Mouse (Mus musculus) MEL (cell line): Measurements from ENCODE around the gene Cotl1. TPM values are rescaled to one million over a fixed set of nuclear protein-coding genes. Genes with fewer than 3 reads are reported as not detected.
A peak's percentile ranks its signal among the peaks of the same experiment; 100 is the strongest.

Experiments
- DNase-seq: peaks from one replicate; pipeline ENCODE4 v3.0.0; 2011; ENCODE audit warnings: low read depth, low spot score
- H3K27ac ChIP-seq: 2 replicates; pipeline ENCODE4 v1.5.1; 2012; ENCODE audit warnings: low read depth, mild to moderate bottlenecking, control low read depth, low read length, moderate library complexity; ENCODE audit not compliant: control insufficient read depth
- H3K27me3 ChIP-seq, 2 experiments: fragments of 150-350 bp in 1 of 2; sonication (generic) in 1 of 2; 2 replicates each; pipeline ENCODE4 v1.6.1; 2012; ENCODE audit warnings: low read length in 2 of 2, mild to moderate bottlenecking in 2 of 2, improper control_type of control experiment in 1 of 2, moderate library complexity in 1 of 2; ENCODE audit not compliant: insufficient read depth in 2 of 2, control insufficient read depth in 1 of 2
- H3K36me3 ChIP-seq, 2 experiments: 2 replicates each; pipeline ENCODE4 v1.6.1; 2012 to 2014; ENCODE audit warnings: low read length in 2 of 2, improper control_type of control experiment in 1 of 2, inconsistent platforms in 1 of 2, mild to moderate bottlenecking in 1 of 2; ENCODE audit not compliant: insufficient read depth in 2 of 2, control insufficient read depth in 1 of 2
- H3K4me1 ChIP-seq, 2 experiments: fragments of 150-350 bp in 1 of 2; sonication (generic) in 1 of 2; 2 replicates each; pipeline ENCODE4 v1.6.1; 2012; ENCODE audit warnings: low read length in 2 of 2, improper control_type of control experiment in 1 of 2, mild to moderate bottlenecking in 1 of 2; ENCODE audit not compliant: insufficient read depth in 2 of 2, control insufficient read depth in 1 of 2
- H3K4me3 ChIP-seq, 2 experiments: fragments of 150-350 bp in 1 of 2; sonication (generic) in 1 of 2; 2 replicates each; pipeline ENCODE4 v1.5.1; 2012; ENCODE audit warnings: low read depth in 2 of 2, low read length in 2 of 2, mild to moderate bottlenecking in 2 of 2, moderate library complexity in 2 of 2, control low read depth in 1 of 2, improper control_type of control experiment in 1 of 2; ENCODE audit not compliant: control insufficient read depth in 1 of 2, insufficient read depth in 1 of 2
- H3K79me2 ChIP-seq: 2 replicates; pipeline ENCODE4 v1.6.1; 2012; ENCODE audit warnings: mild to moderate bottlenecking, low read length, moderate library complexity; ENCODE audit not compliant: control insufficient read depth, poor library complexity, insufficient read depth
- H3K9ac ChIP-seq: 2 replicates; pipeline ENCODE4 v1.6.1; 2012; ENCODE audit warnings: low read depth, mild to moderate bottlenecking, control low read depth, low read length, moderate library complexity; ENCODE audit not compliant: control insufficient read depth, poor library complexity, severe bottlenecking
- H3K9me3 ChIP-seq: fragments of 150-350 bp; sonication (generic); replicated peaks from 2 replicates; pipeline ENCODE4 v1.6.1; 2012; ENCODE audit warnings: mild to moderate bottlenecking, low read length, improper control_type of control experiment, moderate library complexity; ENCODE audit not compliant: insufficient read depth
- BHLHE40 ChIP-seq: IDR thresholded peaks from 2 replicates; pipeline ENCODE4 v1.6.1; 2012; ENCODE audit warnings: low read depth, mild to moderate bottlenecking, inconsistent platforms, low read length, improper control_type of control experiment, borderline replicate concordance
- CHD2 ChIP-seq: IDR thresholded peaks from 2 replicates; pipeline ENCODE4 v1.6.1; 2011; ENCODE audit warnings: low read length, improper control_type of control experiment
- ELF1 ChIP-seq: IDR thresholded peaks from 2 replicates; pipeline ENCODE4 v1.6.1; 2014; ENCODE audit warnings: low read depth, mild to moderate bottlenecking, inconsistent platforms, low read length, improper control_type of control experiment, moderate library complexity
- EP300 ChIP-seq, 2 experiments: IDR thresholded peaks; 2 replicates each; pipeline ENCODE4 v1.6.1; 2011; ENCODE audit warnings: improper control_type of control experiment in 2 of 2, low read length in 2 of 2, low read depth in 1 of 2, mild to moderate bottlenecking in 1 of 2
- ETS1 ChIP-seq: IDR thresholded peaks from 2 replicates; pipeline ENCODE4 v1.6.1; 2012; ENCODE audit warnings: low read depth, mild to moderate bottlenecking, inconsistent platforms, low read length, improper control_type of control experiment, moderate library complexity
- GABPA ChIP-seq: IDR thresholded peaks from 2 replicates; pipeline ENCODE4 v1.6.1; 2012; ENCODE audit warnings: low read depth, mild to moderate bottlenecking, inconsistent platforms, low read length, improper control_type of control experiment, moderate library complexity
- GATA1 ChIP-seq: IDR thresholded peaks from 2 replicates; pipeline ENCODE4 v1.6.1; 2011; ENCODE audit warnings: low read depth, low read length, improper control_type of control experiment
- MAX ChIP-seq: IDR thresholded peaks from 2 replicates; pipeline ENCODE4 v1.6.1; 2011; ENCODE audit warnings: low read length, improper control_type of control experiment
- MAZ ChIP-seq: IDR thresholded peaks from 2 replicates; pipeline ENCODE4 v1.6.1; 2012; ENCODE audit warnings: low read depth, mild to moderate bottlenecking, inconsistent platforms, low read length, improper control_type of control experiment
- MXI1 ChIP-seq: IDR thresholded peaks from 2 replicates; pipeline ENCODE4 v1.6.1; 2011; ENCODE audit warnings: mild to moderate bottlenecking, low read depth, low read length, improper control_type of control experiment
- MYC ChIP-seq: IDR thresholded peaks from 2 replicates; pipeline ENCODE4 v1.6.1; 2011; ENCODE audit warnings: low read depth, mild to moderate bottlenecking, low read length, improper control_type of control experiment, moderate library complexity
- NRF1 ChIP-seq: IDR thresholded peaks from 2 replicates; pipeline ENCODE4 v1.6.1; 2014; ENCODE audit warnings: low read depth, mild to moderate bottlenecking, inconsistent platforms, low read length, improper control_type of control experiment, moderate library complexity; ENCODE audit not compliant: poor library complexity, insufficient read depth, severe bottlenecking
- POLR2AphosphoS2 ChIP-seq: IDR thresholded peaks from 2 replicates; pipeline ENCODE4 v1.6.1; 2011; ENCODE audit warnings: low read length, improper control_type of control experiment
- RAD21 ChIP-seq: IDR thresholded peaks from 2 replicates; pipeline ENCODE4 v1.6.1; 2011; ENCODE audit warnings: mild to moderate bottlenecking, low read depth, low read length, improper control_type of control experiment
- RCOR1 ChIP-seq: IDR thresholded peaks from 2 replicates; pipeline ENCODE4 v1.6.1; 2012; ENCODE audit warnings: low read depth, mild to moderate bottlenecking, inconsistent platforms, low read length, improper control_type of control experiment
- SIN3A ChIP-seq: IDR thresholded peaks from 2 replicates; pipeline ENCODE4 v1.6.1; 2012; ENCODE audit warnings: low read length, improper control_type of control experiment, inconsistent platforms
- SMC3 ChIP-seq: IDR thresholded peaks from 2 replicates; pipeline ENCODE4 v1.6.1; 2011; ENCODE audit warnings: low read depth, low read length, improper control_type of control experiment
- TAL1 ChIP-seq: IDR thresholded peaks from 2 replicates; pipeline ENCODE4 v1.6.1; 2012; ENCODE audit warnings: mild to moderate bottlenecking, inconsistent platforms, low read length, moderate library complexity, mixed read lengths
- TCF12 ChIP-seq: IDR thresholded peaks from 2 replicates; pipeline ENCODE4 v1.6.1; 2014; ENCODE audit warnings: low read depth, mild to moderate bottlenecking, inconsistent platforms, low read length, improper control_type of control experiment, moderate library complexity
- USF1 ChIP-seq: IDR thresholded peaks from 2 replicates; pipeline ENCODE4 v1.6.1; 2014; ENCODE audit warnings: low read depth, mild to moderate bottlenecking, inconsistent platforms, low read length, improper control_type of control experiment, moderate library complexity
- ZKSCAN1 ChIP-seq: IDR thresholded peaks from 2 replicates; pipeline ENCODE4 v1.6.1; 2012; ENCODE audit warnings: low read depth, mild to moderate bottlenecking, inconsistent platforms, low read length, improper control_type of control experiment, moderate library complexity
- polyA plus RNA-seq, 2 experiments: library from polyadenylated mRNA; stranded (reverse) in 1 of 2; unstranded in 1 of 2; fragments of >175 nt in 1 of 2; fragments of >200 nt in 1 of 2; gene quantifications; 2 replicates each; pipeline versions ENCODE4 v1.2.1 to v1.2.4; 2012; ENCODE audit warnings: low replicate concordance in 2 of 2, low read depth in 1 of 2; ENCODE audit not compliant: insufficient read length in 2 of 2, insufficient read depth in 1 of 2, missing spikeins in 1 of 2
- total RNA-seq: library from RNA; depleted of rRNA; stranded (reverse); fragments of 300-350 nt; gene quantifications from 2 replicates; pipeline ENCODE4 v1.2.3, GENCODE M21; 2012

Gene Cotl1
- total and polyA plus RNA-seq, 3 experiments = 70.3 to 114 TPM; not detected in 1

GRCm38 (mm10) chr8:119807687-119808086 is 32.7 kb downstream of the Cotl1 start:
- TF ChIP-seq CHD2 (no peak), NRF1 (no peak), SIN3A (0 out of 2 replicates have a peak, but pooled peaks have one; percentile 30), MAX (no peak), RCOR1 (peak; percentile 58), BHLHE40 (no peak), RAD21 (no peak), ETS1 (peak; percentile 59), TAL1 (0 out of 2 replicates have a peak, but pooled peaks have one; percentile 4), USF1 (no peak), GABPA (no peak), SMC3 (no peak), POLR2AphosphoS2 (no peak), EP300 (IDR thresholded peaks at IDR 0.05; ENCODE audit: low read depth in 1 of 2, low read length in 2 of 2) (peak; percentile 71 to 72), ZKSCAN1 (no peak), GATA1 (peak; percentile 76), MYC (no peak), TCF12 (0 out of 2 replicates have a peak, but pooled peaks have one; percentile 17), MAZ (0 out of 2 replicates have a peak, but pooled peaks have one; percentile 42)
- H3K4me3 ChIP-seq = no peak overlapping the region
- H3K27ac ChIP-seq = no peak overlapping the region
- peak; percentile 51 for DNase-seq
- H3K79me2 ChIP-seq = no peaks in the 10 kb centered on the region
- H3K4me1 ChIP-seq = peaks cover 9 to 42% of the 10 kb centered on the region in 2 experiments
- peaks cover 0 to 30% of the 10 kb centered on the region in 2 experiments; a peak in 2 of 4 replicates for H3K36me3 ChIP-seq
- no peaks in the 10 kb centered on the region for H3K27me3 ChIP-seq
- no peak overlapping the region for H3K9ac ChIP-seq
- H3K9me3 ChIP-seq = no peaks in the 10 kb centered on the region

GRCm38 (mm10) chr8:119806422-119807263 is 33.7 kb downstream of the Cotl1 start:
- no peak for DNase-seq
- H3K4me1 ChIP-seq = peaks cover 3 to 31% of the 10 kb centered on the region in 2 experiments

More at GRCm38 (mm10) chr8:119806422-119807263, 33.7 kb downstream of the Cotl1 start:
- H3K27me3 ChIP-seq = no peaks in the 10 kb centered on the region
- TF ChIP-seq ELF1 = 0 out of 2 replicates have a peak, but pooled peaks have one; percentile 20
- no peak for TF ChIP-seq MXI1
- no peaks in the 10 kb centered on the region for H3K79me2 ChIP-seq
- no peak overlapping the region for H3K4me3 ChIP-seq
- peaks cover 0 to 20% of the 10 kb centered on the region in 2 experiments; a peak in 2 of 4 replicates for H3K36me3 ChIP-seq
- no peaks in the 10 kb centered on the region for H3K9me3 ChIP-seq
- no peak overlapping the region for H3K27ac ChIP-seq
- H3K9ac ChIP-seq = no peak overlapping the region
